Mouse (Mus musculus): Measurements from ENCODE around the gene Rps6kl1. TPM values are rescaled to one million over a fixed set of nuclear protein-coding genes. Genes with fewer than 3 reads are reported as not detected.

Gene Rps6kl1
- total and polyA plus RNA-seq, 2 experiments from 2014 or later: 35.0 to 48.6 TPM

GRCm38 (mm10) chr12:85121806-85122459 is 29.1 kb downstream of the Rps6kl1 start:
- no peak overlapping the region for H3K4me3 ChIP-seq (ENCODE audit: low read depth, low read length)
- H3K4me1 ChIP-seq (ENCODE audit: insufficient read depth, low read length): no peaks in the 10 kb centered on the region
- ATAC-seq (ENCODE audit: low FRiP score): no peak
- no peak overlapping the region for H3K9ac ChIP-seq (replicated peaks; ENCODE audit: low read length, poor library complexity, severe bottlenecking)
- no peaks in the 10 kb centered on the region for H3K9me3 ChIP-seq (ENCODE audit: low read length)
- H3K36me3 ChIP-seq (ENCODE audit: insufficient read depth, low read length): peaks cover 48% of the 10 kb centered on the region
- TF ChIP-seq CTCF (IDR thresholded peaks at IDR 0.05): no peak
- no peak overlapping the region for H3K27ac ChIP-seq (ENCODE audit: low read depth, low read length)
- H3K27me3 ChIP-seq (ENCODE audit: insufficient read depth, low read length): no peaks in the 10 kb centered on the region
- DNase-seq (ENCODE audit: low spot score): no peak
- H3K4me2 ChIP-seq (ENCODE audit: low read depth, low read length, poor library complexity, severe bottlenecking): no peak overlapping the region
- 80% methylated on average over 9 of the region's 9 CpGs for WGBS

GRCm38 (mm10) chr12:85115678-85116077 is 35.4 kb downstream of the Rps6kl1 start:
- Histone ChIP-seq H3K4me1 (ENCODE audit: insufficient read depth, low read length) (peaks cover 10% of the 10 kb centered on the region), H3K9ac (replicated peaks; ENCODE audit: low read length, poor library complexity, severe bottlenecking) (no peak overlapping the region), H3K4me3 (ENCODE audit: low read depth, low read length) (no peak overlapping the region), H3K36me3 (ENCODE audit: insufficient read depth, low read length) (peaks cover 16% of the 10 kb centered on the region; the same call in 1 of the 2 replicates), H3K27ac (ENCODE audit: low read depth, low read length) (no peak overlapping the region), H3K27me3 (ENCODE audit: insufficient read depth, low read length) (no peaks in the 10 kb centered on the region), H3K4me2 (ENCODE audit: low read depth, low read length, poor library complexity, severe bottlenecking) (no peak overlapping the region), H3K9me3 (ENCODE audit: low read length) (no peaks in the 10 kb centered on the region)
- TF ChIP-seq CTCF (IDR thresholded peaks at IDR 0.05): no peak
- DNase-seq (ENCODE audit: low spot score): no peak
- 78% methylated on average over 7 of the region's 7 CpGs for WGBS
- ATAC-seq (ENCODE audit: low FRiP score): no peak

DNA sequence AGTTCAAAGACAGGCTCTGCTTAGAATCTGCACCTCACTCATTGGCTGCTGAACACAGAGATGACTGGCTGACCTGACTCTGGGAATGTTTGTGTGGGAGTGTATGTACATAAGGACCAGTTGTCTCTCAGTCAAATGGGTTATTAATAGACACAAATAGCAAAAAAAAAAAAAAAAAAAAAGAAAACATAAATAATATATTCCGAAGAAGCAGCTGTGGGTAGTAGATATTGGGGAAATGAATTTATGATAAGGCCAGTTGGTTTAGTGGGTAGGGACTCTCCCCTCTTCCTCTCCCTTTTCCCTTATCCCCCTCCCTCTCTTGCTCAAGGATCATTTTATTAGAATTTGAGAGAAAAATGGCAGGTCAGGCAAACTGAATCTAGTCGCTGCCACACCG is 37.1 kb downstream of the Rps6kl1 start:
- no peak overlapping the region for H3K4me2 ChIP-seq (ENCODE audit: low read depth, low read length, poor library complexity, severe bottlenecking)
- H3K36me3 ChIP-seq (ENCODE audit: insufficient read depth, low read length): peaks cover 13% of the 10 kb centered on the region; the same call in 1 of the 2 replicates
- peaks cover 10% of the 10 kb centered on the region for H3K4me1 ChIP-seq (ENCODE audit: insufficient read depth, low read length)
- no peak for ATAC-seq (ENCODE audit: low FRiP score)
- no peak overlapping the region for H3K4me3 ChIP-seq (ENCODE audit: low read depth, low read length)
- no peaks in the 10 kb centered on the region for H3K9me3 ChIP-seq (ENCODE audit: low read length)
- H3K27ac ChIP-seq (ENCODE audit: low read depth, low read length): no peak overlapping the region
- no peak for DNase-seq (ENCODE audit: low spot score)
- WGBS: 98% methylated on average over 3 of the region's 3 CpGs
- TF ChIP-seq CTCF (IDR thresholded peaks at IDR 0.05): no peak
- no peaks in the 10 kb centered on the region for H3K27me3 ChIP-seq (ENCODE audit: insufficient read depth, low read length)
- no peak overlapping the region for H3K9ac ChIP-seq (replicated peaks; ENCODE audit: low read length, poor library complexity, severe bottlenecking)

DNA sequence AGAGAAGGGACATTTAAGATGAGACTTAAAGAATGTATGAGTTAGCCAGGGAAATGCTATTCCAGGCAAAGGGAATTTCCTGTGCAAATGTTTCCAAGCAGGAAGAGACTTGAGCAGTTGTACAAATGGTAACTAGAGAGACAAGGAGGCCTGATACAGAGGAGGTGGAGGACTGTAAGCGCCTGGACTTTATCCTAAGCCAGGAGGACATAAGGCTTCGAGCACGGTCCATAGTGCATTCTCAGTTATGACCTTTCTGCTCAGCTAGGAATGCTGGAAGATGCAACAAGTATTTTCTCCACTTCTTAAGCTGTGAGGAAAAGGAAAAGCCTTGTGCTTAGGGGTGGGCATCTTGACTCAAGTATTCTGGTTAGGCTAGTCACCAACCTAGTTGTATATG is 37.7 kb downstream of the Rps6kl1 start:
- H3K27me3 ChIP-seq (ENCODE audit: insufficient read depth, low read length): no peaks in the 10 kb centered on the region
- ATAC-seq (ENCODE audit: low FRiP score): no peak
- H3K27ac ChIP-seq (ENCODE audit: low read depth, low read length): no peak overlapping the region
- H3K4me3 ChIP-seq (ENCODE audit: low read depth, low read length): no peak overlapping the region
- no peak overlapping the region for H3K9ac ChIP-seq (replicated peaks; ENCODE audit: low read length, poor library complexity, severe bottlenecking)
- WGBS: 97% methylated on average over 3 of the region's 3 CpGs
- peaks cover 8% of the 10 kb centered on the region; the same call in 1 of the 2 replicates for H3K36me3 ChIP-seq (ENCODE audit: insufficient read depth, low read length)
- DNase-seq (ENCODE audit: low spot score): no peak
- H3K9me3 ChIP-seq (ENCODE audit: low read length): no peaks in the 10 kb centered on the region
- TF ChIP-seq CTCF (IDR thresholded peaks at IDR 0.05): no peak
- H3K4me1 ChIP-seq (ENCODE audit: insufficient read depth, low read length): peaks cover 10% of the 10 kb centered on the region
- H3K4me2 ChIP-seq (ENCODE audit: low read depth, low read length, poor library complexity, severe bottlenecking): no peak overlapping the region

DNA sequence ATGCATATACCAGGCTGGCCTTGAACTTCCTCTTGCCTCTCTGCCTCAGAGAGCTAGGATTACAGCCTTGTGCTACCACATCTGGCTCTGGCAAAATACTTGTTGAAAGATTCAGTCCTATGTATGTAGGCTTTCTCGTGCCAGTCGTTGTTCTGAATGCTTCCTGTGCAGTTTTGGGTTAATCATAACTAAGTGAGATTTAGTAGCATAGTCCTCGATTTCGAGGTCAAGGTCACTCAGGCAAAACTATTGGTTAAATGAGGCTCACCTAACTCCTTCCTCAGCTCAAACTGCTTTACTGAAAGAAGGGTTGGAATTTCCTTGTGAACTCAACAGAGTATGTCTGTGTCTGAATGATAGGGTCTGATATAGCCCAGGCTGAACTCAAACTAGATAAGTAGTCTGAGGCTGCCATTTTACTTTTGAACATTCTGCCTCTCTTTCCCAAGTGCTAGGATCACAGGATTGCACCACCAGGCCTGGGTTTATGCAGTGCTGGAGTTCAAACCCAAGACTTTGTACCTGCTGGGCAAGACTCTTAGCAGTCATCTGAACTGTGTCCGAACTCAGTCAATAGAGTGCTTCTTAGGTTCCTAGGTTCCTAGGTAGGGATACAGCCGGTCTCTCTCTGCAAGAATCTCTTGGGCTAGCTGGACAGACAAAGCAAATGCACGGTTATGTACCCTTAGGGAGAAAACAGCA is 38.4 kb downstream of the Rps6kl1 start:
- Histone ChIP-seq H3K4me1 (ENCODE audit: insufficient read depth, low read length) (peaks cover 10% of the 10 kb centered on the region), H3K9ac (replicated peaks; ENCODE audit: low read length, poor library complexity, severe bottlenecking) (no peak overlapping the region), H3K4me3 (ENCODE audit: low read depth, low read length) (no peak overlapping the region), H3K27ac (ENCODE audit: low read depth, low read length) (no peak overlapping the region), H3K4me2 (ENCODE audit: low read depth, low read length, poor library complexity, severe bottlenecking) (no peak overlapping the region), H3K9me3 (ENCODE audit: low read length) (no peaks in the 10 kb centered on the region), H3K36me3 (ENCODE audit: insufficient read depth, low read length) (peaks cover 5% of the 10 kb centered on the region; the same call in 1 of the 2 replicates), H3K27me3 (ENCODE audit: insufficient read depth, low read length) (no peaks in the 10 kb centered on the region)
- no peak for TF ChIP-seq CTCF (IDR thresholded peaks at IDR 0.05)
- ATAC-seq (ENCODE audit: low FRiP score): no peak
- 95% methylated on average over 7 of the region's 7 CpGs for WGBS
- DNase-seq (ENCODE audit: low spot score): no peak
